Mouse (Mus musculus): ENCODE data around the gene Auts2.

DNA sequence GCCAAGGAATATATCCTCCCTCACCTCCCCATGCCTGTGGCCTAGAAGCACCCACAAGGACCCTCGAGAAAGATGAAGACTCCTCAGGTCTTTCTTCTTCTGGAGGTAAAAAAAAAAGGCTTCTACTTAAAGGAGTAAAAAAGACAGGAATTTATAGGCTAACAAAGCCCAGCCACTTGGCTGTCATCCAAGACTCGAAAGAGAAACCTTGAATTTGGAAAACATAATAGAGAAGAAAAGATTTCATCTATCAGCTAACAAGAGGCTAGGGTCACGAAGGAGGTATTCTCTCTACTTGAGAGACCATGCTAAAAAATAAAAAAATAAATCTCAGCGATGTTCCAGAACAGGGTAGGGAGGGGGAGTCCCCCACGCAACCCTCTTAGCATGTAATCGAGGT is 793.9 kb downstream of the Auts2 start:
- TF ChIP-seq POLR2A (IDR thresholded peaks at IDR 0.05; ENCODE audit: borderline replicate concordance, low read depth, low read length) (no peak), CTCF (IDR thresholded peaks at IDR 0.05; ENCODE audit: low read depth, low read length) (no peak)

All from bone marrow macrophage, adult 2 months (primary cell).